Mouse (Mus musculus) E14TG2a.4 (cell line): Measurements from ENCODE around the gene Gtf2h4.

Source experiments
- CTCF ChIP-seq: conservative IDR thresholded peaks from 2 replicates; pipeline ENCODE4 v1.5.1; 2014; ENCODE audit warnings: low read length
- NANOG ChIP-seq: IDR thresholded peaks from 2 replicates; pipeline ENCODE4 v1.6.1; 2014; ENCODE audit warnings: borderline replicate concordance, low read length, mixed read lengths
- POU5F1 ChIP-seq: IDR thresholded peaks from 2 replicates; pipeline ENCODE4 v1.6.1; 2014; ENCODE audit warnings: low read length, borderline replicate concordance

GRCm38 (mm10) chr17:35700371-35700961 is 26.9 kb upstream of the Gtf2h4 start:
- no peak for TF ChIP-seq CTCF
- TF ChIP-seq NANOG, result no peak
- TF ChIP-seq POU5F1, result no peak
